Mouse (Mus musculus): Measurements from ENCODE around the gene Atp5s. TPM values are rescaled to one million over a fixed set of nuclear protein-coding genes. Genes with fewer than 3 reads are reported as not detected.
A peak's percentile ranks its signal among the peaks of the same experiment; 100 is the strongest.

The Atp5s gene
- total and polyA plus RNA-seq, 2 experiments from 2014 or later, result 19.8 to 39.1 TPM

DNA sequence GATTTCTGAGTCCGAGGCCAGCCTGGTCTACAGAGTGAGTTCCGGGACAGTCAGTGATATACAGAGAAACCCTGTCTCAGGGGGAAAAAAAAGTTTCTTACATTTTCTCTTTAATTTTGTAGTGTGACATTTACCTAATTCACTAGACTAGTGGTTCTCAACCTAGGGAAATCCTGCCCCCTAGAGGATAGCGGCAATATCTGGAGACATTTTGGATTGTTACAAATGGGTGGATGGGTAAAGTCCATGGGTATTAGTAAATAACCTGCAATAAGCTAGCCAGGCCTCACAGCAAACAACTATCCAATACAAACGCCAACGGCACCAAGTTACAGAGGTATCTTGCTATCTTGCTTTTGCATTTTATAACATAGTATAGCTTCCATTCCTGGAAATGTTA, 28.0 kb upstream of the Atp5s start:
- no peak overlapping the region for H3K4me2 ChIP-seq (ENCODE audit: low read depth, low read length, poor library complexity, severe bottlenecking)
- H3K4me1 ChIP-seq (ENCODE audit: insufficient read depth, low read length), result no peaks in the 10 kb centered on the region
- no peaks in the 10 kb centered on the region for H3K9me3 ChIP-seq (ENCODE audit: low read length)
- H3K9ac ChIP-seq (replicated peaks; ENCODE audit: low read length, poor library complexity, severe bottlenecking), result no peak overlapping the region
- H3K36me3 ChIP-seq (ENCODE audit: insufficient read depth, low read length), result peaks cover 11% of the 10 kb centered on the region; the same call in 1 of the 2 replicates
- H3K4me3 ChIP-seq (ENCODE audit: low read depth, low read length), result no peak overlapping the region
- H3K27ac ChIP-seq (ENCODE audit: low read depth, low read length), result no peak overlapping the region
- 75% methylated on average over 5 of the region's 5 CpGs for WGBS
- H3K27me3 ChIP-seq (ENCODE audit: insufficient read depth, low read length), result no peaks in the 10 kb centered on the region
- ATAC-seq (ENCODE audit: low FRiP score), result no peak
- DNase-seq (ENCODE audit: low spot score), result peak; percentile 49
- TF ChIP-seq CTCF (IDR thresholded peaks at IDR 0.05), result peak; percentile 71

DNA sequence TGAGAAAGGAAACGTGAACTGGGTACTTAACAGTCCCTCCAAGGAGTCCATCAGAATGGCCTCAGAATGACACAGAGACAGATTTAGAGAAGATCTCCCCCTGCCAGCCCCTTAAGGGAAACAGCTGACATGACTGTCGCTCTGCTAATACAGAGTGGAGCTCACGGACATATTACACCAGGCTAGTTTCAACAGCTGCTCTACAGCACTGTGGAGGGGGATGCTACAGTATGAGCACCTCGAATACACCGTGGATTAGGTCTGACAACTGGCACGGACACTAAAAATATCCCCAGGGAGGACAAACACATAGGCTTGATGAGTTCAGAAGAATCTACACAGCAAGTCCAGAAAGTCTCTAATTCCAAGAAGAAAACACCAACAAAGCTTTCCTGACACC, 26.4 kb upstream of the Atp5s start:
- ATAC-seq (ENCODE audit: low FRiP score), result no peak
- no peak for TF ChIP-seq CTCF (IDR thresholded peaks at IDR 0.05)
- Histone ChIP-seq H3K27me3 (ENCODE audit: insufficient read depth, low read length) (no peaks in the 10 kb centered on the region), H3K4me1 (ENCODE audit: insufficient read depth, low read length) (no peaks in the 10 kb centered on the region), H3K36me3 (ENCODE audit: insufficient read depth, low read length) (peaks cover 11% of the 10 kb centered on the region; the same call in 1 of the 2 replicates), H3K4me2 (ENCODE audit: low read depth, low read length, poor library complexity, severe bottlenecking) (no peak overlapping the region), H3K9me3 (ENCODE audit: low read length) (no peaks in the 10 kb centered on the region), H3K9ac (replicated peaks; ENCODE audit: low read length, poor library complexity, severe bottlenecking) (no peak overlapping the region), H3K27ac (ENCODE audit: low read depth, low read length) (no peak overlapping the region), H3K4me3 (ENCODE audit: low read depth, low read length) (no peak overlapping the region)
- no peak for DNase-seq (ENCODE audit: low spot score)
- 84% methylated on average over 6 of the region's 6 CpGs for WGBS

- DNase-seq (ENCODE audit: low spot score) (no peak), ATAC-seq (ENCODE audit: low FRiP score) (no peak)
- Histone ChIP-seq H3K4me3 (ENCODE audit: low read depth, low read length) (no peak overlapping the region), H3K9me3 (ENCODE audit: low read length) (no peaks in the 10 kb centered on the region), H3K4me2 (ENCODE audit: low read depth, low read length, poor library complexity, severe bottlenecking) (no peak overlapping the region), H3K4me1 (ENCODE audit: insufficient read depth, low read length) (no peaks in the 10 kb centered on the region), H3K27me3 (ENCODE audit: insufficient read depth, low read length) (no peaks in the 10 kb centered on the region), H3K36me3 (ENCODE audit: insufficient read depth, low read length) (peaks cover 6% of the 10 kb centered on the region; the same call in 1 of the 2 replicates), H3K27ac (ENCODE audit: low read depth, low read length) (no peak overlapping the region), H3K9ac (replicated peaks; ENCODE audit: low read length, poor library complexity, severe bottlenecking) (no peak overlapping the region)
- no peak for TF ChIP-seq CTCF (IDR thresholded peaks at IDR 0.05)
- 93% methylated on average over 11 of the region's 11 CpGs for WGBS
These were observed 19.8 kb upstream of the Atp5s start for GRCm38 (mm10) chr12:69704799-69705458.

DNA sequence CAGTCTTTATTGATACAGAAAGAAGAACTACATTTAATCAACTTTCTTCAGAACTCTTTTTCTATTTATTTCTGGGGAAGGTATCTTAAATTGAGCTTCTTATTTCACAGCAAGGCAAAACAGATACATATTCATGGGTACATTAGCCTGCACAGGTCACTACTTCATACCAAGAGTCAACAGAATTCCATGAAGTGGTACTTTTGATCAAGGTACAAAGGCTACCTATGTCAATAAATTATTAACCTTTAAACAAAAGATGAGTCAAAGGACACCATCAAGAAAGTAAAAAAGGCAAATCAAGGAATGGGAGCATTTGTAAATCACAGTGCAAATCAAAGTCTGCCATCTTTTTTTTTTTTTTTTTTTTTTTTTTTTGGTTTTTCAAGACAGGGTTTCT, 11.1 kb upstream of the Atp5s start:
- H3K4me3 ChIP-seq (ENCODE audit: low read depth, low read length), result no peak overlapping the region
- H3K4me2 ChIP-seq (ENCODE audit: low read depth, low read length, poor library complexity, severe bottlenecking), result no peak overlapping the region
- TF ChIP-seq CTCF (IDR thresholded peaks at IDR 0.05), result no peak
- no peak for DNase-seq (ENCODE audit: low spot score)
- no peak overlapping the region for H3K27ac ChIP-seq (ENCODE audit: low read depth, low read length)
- no peaks in the 10 kb centered on the region for H3K9me3 ChIP-seq (ENCODE audit: low read length)
- ATAC-seq (ENCODE audit: low FRiP score), result no peak
- no peak overlapping the region for H3K9ac ChIP-seq (replicated peaks; ENCODE audit: low read length, poor library complexity, severe bottlenecking)
- H3K4me1 ChIP-seq (ENCODE audit: insufficient read depth, low read length), result no peaks in the 10 kb centered on the region
- H3K36me3 ChIP-seq (ENCODE audit: insufficient read depth, low read length), result no peaks in the 10 kb centered on the region; the same call in 1 of the 2 replicates
- H3K27me3 ChIP-seq (ENCODE audit: insufficient read depth, low read length), result no peaks in the 10 kb centered on the region

DNA sequence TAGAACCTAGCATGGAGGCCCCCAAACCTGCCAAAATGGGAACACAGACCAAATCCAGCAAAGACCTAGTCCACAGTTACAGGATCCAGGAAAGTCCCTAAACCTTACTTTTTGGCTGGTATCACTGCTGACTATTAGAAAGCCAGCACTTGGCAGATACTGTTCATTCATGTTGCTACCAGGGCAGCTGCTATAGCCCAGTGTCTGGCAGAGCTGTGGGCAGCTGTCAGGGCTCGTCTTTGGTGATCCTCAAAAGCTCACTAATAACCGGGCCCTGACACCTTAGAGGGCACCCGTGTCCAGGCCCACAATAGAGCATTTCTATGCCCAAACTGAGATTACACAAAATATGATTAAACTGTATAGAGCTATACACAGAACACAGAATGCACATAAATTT, 1.9 kb upstream of the Atp5s start:
- no peak overlapping the region for H3K9ac ChIP-seq (replicated peaks; ENCODE audit: low read length, poor library complexity, severe bottlenecking)
- no peak overlapping the region for H3K4me2 ChIP-seq (ENCODE audit: low read depth, low read length, poor library complexity, severe bottlenecking)
- no peak overlapping the region for H3K4me3 ChIP-seq (ENCODE audit: low read depth, low read length)
- ATAC-seq (ENCODE audit: low FRiP score) (no peak), DNase-seq (ENCODE audit: low spot score) (no peak)
- no peak for TF ChIP-seq CTCF (IDR thresholded peaks at IDR 0.05)
- no peaks in the 10 kb centered on the region; the same call in 1 of the 2 replicates for H3K36me3 ChIP-seq (ENCODE audit: insufficient read depth, low read length)
- H3K9me3 ChIP-seq (ENCODE audit: low read length), result no peaks in the 10 kb centered on the region
- H3K27ac ChIP-seq (ENCODE audit: low read depth, low read length), result no peak overlapping the region
- peaks cover 6% of the 10 kb centered on the region; the same call in 1 of the 2 replicates for H3K4me1 ChIP-seq (ENCODE audit: insufficient read depth, low read length)
- H3K27me3 ChIP-seq (ENCODE audit: insufficient read depth, low read length), result no peaks in the 10 kb centered on the region
- WGBS, result 86% methylated on average over 3 of the region's 3 CpGs

- Histone ChIP-seq H3K9me3 (ENCODE audit: low read length) (no peaks in the 10 kb centered on the region), H3K27me3 (ENCODE audit: insufficient read depth, low read length) (no peaks in the 10 kb centered on the region), H3K27ac (ENCODE audit: low read depth, low read length) (no peak overlapping the region), H3K36me3 (ENCODE audit: insufficient read depth, low read length) (no peaks in the 10 kb centered on the region; the same call in 1 of the 2 replicates), H3K4me2 (ENCODE audit: low read depth, low read length, poor library complexity, severe bottlenecking) (peak overlapping the region; percentile 86), H3K4me3 (ENCODE audit: low read depth, low read length) (no peak overlapping the region), H3K4me1 (ENCODE audit: insufficient read depth, low read length) (peaks cover 6% of the 10 kb centered on the region; the same call in 1 of the 2 replicates), H3K9ac (replicated peaks; ENCODE audit: low read length, poor library complexity, severe bottlenecking) (no peak overlapping the region)
- WGBS, result 54% methylated on average over 2 of the region's 2 CpGs
- DNase-seq (ENCODE audit: low spot score), result no peak
- ATAC-seq (ENCODE audit: low FRiP score), result no peak
- TF ChIP-seq CTCF (IDR thresholded peaks at IDR 0.05), result no peak
These were observed 1.4 kb upstream of the Atp5s start for GRCm38 (mm10) chr12:69723376-69723775.

All from midbrain, postnatal 0 days (tissue).